Mouse (Mus musculus) E14TG2a.4 (cell line): ENCODE data around the gene Iqcd.

Source experiments
- CTCF ChIP-seq: conservative IDR thresholded peaks from 2 replicates; pipeline ENCODE4 v1.5.1; 2014; ENCODE audit warnings: low read length
- NANOG ChIP-seq: IDR thresholded peaks from 2 replicates; pipeline ENCODE4 v1.6.1; 2014; ENCODE audit warnings: borderline replicate concordance, low read length, mixed read lengths
- POU5F1 ChIP-seq: IDR thresholded peaks from 2 replicates; pipeline ENCODE4 v1.6.1; 2014; ENCODE audit warnings: low read length, borderline replicate concordance

- TF ChIP-seq CTCF, result no peak
- no peak for TF ChIP-seq POU5F1
- no peak for TF ChIP-seq NANOG
Observed at GRCm38 (mm10) chr5:120586741-120587615, 1.8 kb upstream of the Iqcd start.
